Mouse (Mus musculus) lung, embryonic 16.5 days (tissue): ENCODE data around the gene AY761184. TPM values are rescaled to one million over a fixed set of nuclear protein-coding genes. Genes with fewer than 3 reads are reported as not detected.
"Not testable (repeated sequence)": the region's sequence is repeated elsewhere in the genome, so short reads cannot be mapped to it uniquely, and the experiment has no call there.

Experiments used
- ATAC-seq: fragments of 200-750 bp; cut with Nextera tagmentation; 2 replicates; pipeline ENCODE4 v1.8.0; 2017; ENCODE audit warnings: low read depth, mild to moderate bottlenecking, moderate library complexity
- H3K27ac ChIP-seq: fragments of 300-500 bp; sonication (generic); 2 replicates; pipeline ENCODE4 v1.5.1; 2014; ENCODE audit warnings: mild to moderate bottlenecking, control low read depth, low read length
- H3K27me3 ChIP-seq: fragments of 300-500 bp; sonication (generic); 2 replicates; pipeline ENCODE4 v1.6.1; 2014; ENCODE audit warnings: low read depth, low read length, mixed read lengths; ENCODE audit not compliant: control insufficient read depth, insufficient read depth
- H3K36me3 ChIP-seq: fragments of 300-500 bp; sonication (generic); 2 replicates; pipeline ENCODE4 v1.6.1; 2014; ENCODE audit warnings: low read length; ENCODE audit not compliant: control insufficient read depth, insufficient read depth
- H3K4me1 ChIP-seq: fragments of 300-500 bp; sonication (generic); replicated peaks from 2 replicates; pipeline ENCODE4 v1.6.1; 2014; ENCODE audit warnings: low read length, mixed read lengths; ENCODE audit not compliant: control insufficient read depth, insufficient read depth
- H3K4me2 ChIP-seq: fragments of 300-500 bp; sonication (generic); 2 replicates; pipeline ENCODE4 v1.6.1; 2014; ENCODE audit warnings: low read depth, low read length, control low read depth
- H3K4me3 ChIP-seq: fragments of 300-500 bp; sonication (generic); 2 replicates; pipeline ENCODE4 v1.5.1; 2014; ENCODE audit warnings: mild to moderate bottlenecking, low read length, control low read depth
- H3K9ac ChIP-seq: fragments of 300-500 bp; sonication (generic); 2 replicates; pipeline ENCODE4 v1.6.1; 2014; ENCODE audit warnings: low read length, control low read depth
- H3K9me3 ChIP-seq: fragments of 300-500 bp; sonication (generic); 2 replicates; pipeline ENCODE4 v1.6.1; 2016; ENCODE audit warnings: low read length; ENCODE audit not compliant: control insufficient read depth
- WGBS: fragments of 180-500 bp; shearing (Covaris S2); extraction: QIAGEN DNeasy Blood & Tissue Kit; methylation state at CpG from one replicate; pipeline ENCODE4 v1.1.7; 2014; 5-methylcytosine and 5-hydroxymethylcytosine counted together
- polyA plus RNA-seq: library from polyadenylated mRNA; unstranded; fragments of >200 nt; fragmentation: Nextera tagmentation; extraction: Ambion mirVana; gene quantifications from 2 replicates; pipeline ENCODE4 v1.2.1, GENCODE M21; 2015

AY761184 gene
- polyA plus RNA-seq = not detected in 2 replicates

DNA sequence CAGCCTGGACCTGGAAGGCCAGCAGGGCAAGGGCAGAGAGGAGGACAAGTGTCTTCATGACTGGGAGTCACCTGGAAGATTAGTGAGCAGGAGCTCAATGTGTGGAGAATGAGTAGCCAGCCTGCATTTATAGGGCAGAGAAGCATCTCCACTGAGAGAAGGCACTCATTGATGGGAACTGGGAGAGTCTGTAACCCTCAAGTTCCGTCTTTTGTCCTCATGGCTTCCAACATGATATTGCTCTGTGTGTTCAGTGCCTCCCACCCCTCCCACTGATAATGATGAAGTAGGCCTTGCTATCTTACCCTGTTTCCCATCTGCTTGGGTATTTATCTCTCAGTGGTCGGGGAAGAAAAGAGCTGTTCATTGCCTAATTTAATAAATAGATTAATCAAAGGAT is at the start of gene AY761184:
Gene AY761184 (minus strand): TSS at position 101 of the 400 bp plus-strand sequence.
- not testable (repeated sequence) for H3K4me2 ChIP-seq, H3K36me3 ChIP-seq, H3K4me1 ChIP-seq, H3K4me3 ChIP-seq, H3K9ac ChIP-seq, H3K9me3 ChIP-seq, ATAC-seq, H3K27ac ChIP-seq, H3K27me3 ChIP-seq
- 65% methylated on average over 1 of the region's 2 CpGs for WGBS

DNA sequence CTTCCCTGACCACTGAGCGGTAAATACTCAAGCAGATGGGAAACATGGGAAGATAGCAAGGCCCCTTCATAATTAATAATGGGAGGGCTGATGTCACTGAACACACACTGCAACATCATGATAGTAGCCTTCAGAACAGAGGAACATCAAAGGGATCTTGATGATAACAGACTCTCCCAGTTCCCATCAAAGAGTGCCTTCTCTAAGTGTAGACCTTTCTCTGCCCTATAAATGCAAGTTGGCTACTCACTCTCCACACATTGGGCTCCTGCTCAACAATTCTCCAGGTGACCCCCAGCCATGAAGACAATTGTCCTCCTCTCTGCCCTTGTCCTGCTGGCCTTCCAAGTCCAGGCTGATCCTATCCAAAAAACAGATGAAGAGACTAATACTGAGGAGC is 37.9 kb downstream of the AY761184 start, which contains the start of gene Defa34:
Gene Defa34 (plus strand): TSS at position 301 of the 400 bp plus-strand sequence.
- not testable (repeated sequence) for H3K9ac ChIP-seq, ATAC-seq, H3K27me3 ChIP-seq, H3K36me3 ChIP-seq, H3K4me3 ChIP-seq, H3K9me3 ChIP-seq, H3K4me2 ChIP-seq, H3K27ac ChIP-seq, H3K4me1 ChIP-seq
- WGBS = 25% methylated on average over 1 of the region's 1 CpGs

DNA sequence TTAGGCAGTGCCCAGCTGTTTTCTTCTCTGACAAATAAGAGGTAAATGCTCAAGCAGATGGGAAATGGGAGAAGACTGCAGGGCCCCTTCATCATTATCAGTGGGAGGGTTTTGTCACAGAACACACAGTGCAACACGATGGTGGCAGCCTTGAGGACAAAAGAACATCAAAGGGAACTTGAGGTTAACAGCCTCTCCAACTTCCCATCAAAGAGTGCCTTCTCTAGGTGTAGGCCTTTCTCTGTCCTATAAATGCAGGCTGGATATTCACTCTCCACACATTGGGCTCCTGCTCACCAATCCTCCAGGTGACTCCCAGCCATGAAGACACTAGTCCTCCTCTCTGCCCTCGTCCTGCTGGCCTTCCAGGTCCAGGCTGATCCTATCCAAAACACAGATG is 48.0 kb downstream of the AY761184 start, which contains the start of gene Defa17:
Gene Defa17 (plus strand): TSS at position 301 of the 400 bp plus-strand sequence.
- H3K4me3 ChIP-seq, H3K27me3 ChIP-seq, ATAC-seq, H3K36me3 ChIP-seq, H3K9ac ChIP-seq, H3K4me2 ChIP-seq, H3K9me3 ChIP-seq, H3K27ac ChIP-seq, H3K4me1 ChIP-seq: not testable (repeated sequence)
- no CpG with 5 or more reads among the region's 2 CpGs for WGBS

Other genes with a start within 250 kb of the AY761184 start
- gene Gm7849, start 247.1 kb downstream of the AY761184 start, polyA plus RNA-seq = not detected in 2 replicates
- gene Defa20, start 194.4 kb downstream of the AY761184 start, polyA plus RNA-seq = not detected in 2 replicates
- gene Defa32, start 174.6 kb downstream of the AY761184 start, polyA plus RNA-seq = not detected in 2 replicates
- 1.1 TPM in 1 of 2 replicates, not detected in the other for gene Defa37, start 138.3 kb downstream of the AY761184 start, polyA plus RNA-seq
- gene Defa28, start 120.6 kb downstream of the AY761184 start, polyA plus RNA-seq = not detected in 2 replicates
- gene Gm7861, start 109.1 kb downstream of the AY761184 start, polyA plus RNA-seq = not detected in 2 replicates
- gene Defa26, start 85.5 kb downstream of the AY761184 start, polyA plus RNA-seq = not detected in 2 replicates
- gene Defa17, start 47.9 kb downstream of the AY761184 start, polyA plus RNA-seq = not detected in 2 replicates
- gene Defa34, start 37.8 kb downstream of the AY761184 start, polyA plus RNA-seq = not detected in 2 replicates
- gene Defa24, start 30.8 kb upstream of the AY761184 start, polyA plus RNA-seq = not detected in 2 replicates
- not detected in 2 replicates for gene Defb50, start 119.9 kb upstream of the AY761184 start, polyA plus RNA-seq
- gene Defb2, start 136.3 kb upstream of the AY761184 start, polyA plus RNA-seq = not detected in 2 replicates
- not detected in 2 replicates for gene Defb10, start 155.3 kb upstream of the AY761184 start, polyA plus RNA-seq
- not detected in 2 replicates for gene Defb9, start 181.8 kb upstream of the AY761184 start, polyA plus RNA-seq
- gene Defb11, start 202.8 kb upstream of the AY761184 start, polyA plus RNA-seq = not detected in 2 replicates
- gene Defb15, start 229.1 kb upstream of the AY761184 start, polyA plus RNA-seq = not detected in 2 replicates
- not detected in 2 replicates for gene Defb35, start 234.7 kb upstream of the AY761184 start, polyA plus RNA-seq
- gene Defb13, start 243.1 kb upstream of the AY761184 start, polyA plus RNA-seq = not detected in 2 replicates